Mouse (Mus musculus) kidney, adult 2 months (tissue): ENCODE measurements around the gene Rnf123.

Experiments used
- CTCF ChIP-seq: fragments of 200-500 bp; conservative IDR thresholded peaks from 2 replicates; pipeline ENCODE4 v1.5.1; 2011; ENCODE audit warnings: low read depth, mild to moderate bottlenecking, control low read depth, low read length, moderate library complexity, mixed read lengths; ENCODE audit not compliant: insufficient read depth, insufficient read length
- POLR2A ChIP-seq: fragments of 200-500 bp; IDR thresholded peaks from one replicate; pipeline ENCODE4 v1.6.1; 2011; ENCODE audit warnings: low read depth, low read length, control low read depth

- TF ChIP-seq CTCF = no peak
- no peak for TF ChIP-seq POLR2A
Observed at GRCm38 (mm10) chr9:108054331-108055040, 28.7 kb downstream of the Rnf123 start.
